Mouse (Mus musculus): ENCODE data around the gene Atp11b.

DNA sequence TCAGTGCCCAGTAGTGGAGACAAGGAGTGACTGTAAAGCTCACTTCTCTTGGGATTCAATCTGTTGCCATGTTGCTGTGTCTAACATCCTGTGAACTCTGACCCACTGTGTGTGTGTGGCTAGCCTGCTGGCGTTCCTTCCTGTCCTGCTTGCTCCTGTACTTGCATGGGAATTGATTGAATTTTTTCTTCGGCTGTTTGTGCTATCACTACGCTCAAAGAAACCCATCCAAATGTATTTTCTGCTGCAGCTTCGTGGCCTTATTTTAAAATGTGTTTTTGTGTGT lies 49.6 kb upstream of the Atp11b start:
- TF ChIP-seq CTCF (IDR thresholded peaks at IDR 0.05; ENCODE audit: low read depth, low read length) (no peak), POLR2A (IDR thresholded peaks at IDR 0.05; ENCODE audit: insufficient read depth, low read length) (no peak), EP300 (IDR thresholded peaks at IDR 0.05; ENCODE audit: insufficient read depth, low read depth, low read length) (no peak)
